Mouse (Mus musculus) brain, embryonic 14.5 days (tissue): ENCODE results near the gene 1190005I06Rik.

Source experiments
- CTCF ChIP-seq: fragments of 200-500 bp; IDR thresholded peaks from 2 replicates; pipeline ENCODE4 v1.5.1; 2012; ENCODE audit warnings: inconsistent platforms, mild to moderate bottlenecking, moderate library complexity, borderline replicate concordance; ENCODE audit not compliant: insufficient read depth, insufficient read length; ENCODE audit errors: extremely low read depth
- POLR2A ChIP-seq: fragments of 200-500 bp; IDR thresholded peaks from 2 replicates; pipeline ENCODE4 v1.6.1; 2012; ENCODE audit warnings: mild to moderate bottlenecking, inconsistent platforms, borderline replicate concordance; ENCODE audit not compliant: poor library complexity, insufficient read depth, insufficient read length, severe bottlenecking; ENCODE audit errors: extremely low read depth

DNA sequence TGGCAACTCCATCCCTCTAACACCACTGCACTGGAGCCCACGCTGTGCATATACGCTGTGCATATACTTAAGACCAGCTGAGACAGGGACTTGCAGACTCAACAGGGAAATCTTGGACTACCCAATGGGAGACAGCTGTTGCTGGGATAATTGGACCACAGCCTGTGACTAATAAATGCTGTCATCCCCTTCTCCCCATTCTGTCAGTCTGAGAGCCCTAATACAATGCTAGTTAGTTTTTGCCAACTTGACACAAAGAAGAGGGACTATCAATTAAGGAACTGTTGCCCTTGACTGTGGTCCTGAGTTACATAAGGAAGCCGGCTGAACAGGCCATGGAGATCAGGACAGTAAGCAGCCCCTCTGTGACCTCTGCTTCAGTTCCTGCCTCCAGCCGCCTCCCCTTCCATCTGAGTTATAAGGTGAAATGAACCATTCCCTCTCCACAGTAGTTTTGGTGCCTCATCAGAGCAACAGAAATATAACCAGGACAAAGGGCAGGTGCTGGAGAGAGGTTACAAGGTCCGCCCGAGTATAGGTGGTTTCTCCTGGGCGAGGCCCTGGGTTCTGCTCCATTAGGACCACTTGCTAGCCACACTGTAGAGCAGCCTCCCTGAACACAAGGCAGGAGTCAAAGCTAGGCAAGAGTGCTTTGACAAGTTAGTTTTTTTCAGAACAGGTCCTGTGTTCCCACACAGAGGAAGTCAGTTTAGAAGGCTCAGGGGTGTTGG lies 9.1 kb upstream of the 1190005I06Rik start:
- no peak for TF ChIP-seq POLR2A
- TF ChIP-seq CTCF = no peak
